Comparison of ENCODE assay signal across 9 mouse cellular contexts in the genomic region with DNA sequence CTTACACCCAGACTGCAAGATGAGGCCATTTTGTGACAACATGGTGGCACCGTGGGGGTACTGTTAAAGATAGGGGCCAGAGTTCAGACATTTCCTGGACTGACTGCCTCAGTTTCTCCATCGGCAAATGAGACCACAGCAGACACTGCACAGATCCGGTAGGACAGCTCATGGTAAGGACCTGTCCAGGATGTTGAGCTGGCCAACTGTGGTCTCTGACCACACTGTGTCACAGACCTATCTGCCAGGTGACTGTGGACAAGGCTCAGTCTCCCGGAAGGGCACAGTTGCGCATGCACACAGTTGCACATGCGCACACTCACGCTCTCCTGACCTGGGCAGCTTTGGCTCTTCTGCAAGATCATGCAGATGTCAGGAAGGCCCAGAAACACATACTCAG.
DNase-seq lines count a peak whose midpoint lies in the region; ATAC-seq lines count a peak whose summit lies in the region.
"Had no signal": no experiment of that assay in that cellular context is flagged by ENCODE, and none has a peak within 500 bp of the region (broad histone marks: within the 10 kb centered on the region; RNA-seq: fewer than 3 reads in every experiment).

No protein-coding gene starts in this region.

- H3K27ac ChIP-seq in lung, embryonic 15.5 days: peak overlapping the region; percentile 88
- peak overlapping the region; percentile 88 for H3K27ac ChIP-seq in hindbrain, embryonic 15.5 days (replicated peaks)
- peak overlapping the region; percentile 94 for H3K27ac ChIP-seq in stomach, embryonic 15.5 days

- peak overlapping the region; percentile 51; the same call in 1 of the 2 replicates for H3K4me3 ChIP-seq in lung, embryonic 15.5 days
- H3K4me3 ChIP-seq in hindbrain, embryonic 15.5 days: no peak overlapping the region
- H3K4me3 ChIP-seq in stomach, embryonic 15.5 days (replicated peaks): no peak overlapping the region

- no peaks in the 10 kb centered on the region for H3K9me3 ChIP-seq in lung, embryonic 15.5 days
- no peaks in the 10 kb centered on the region for H3K9me3 ChIP-seq in hindbrain, embryonic 15.5 days
- H3K9me3 ChIP-seq in stomach, embryonic 15.5 days: no peaks in the 10 kb centered on the region

- ATAC-seq in lung, embryonic 15.5 days (ENCODE audit: borderline replicate concordance, extremely low read depth, low FRiP score, low TSS enrichment): no peak
- no peak; the same call in 1 of the 2 replicates for ATAC-seq in hindbrain, embryonic 15.5 days (ENCODE audit: low FRiP score, low read depth)
- no peak for ATAC-seq in stomach, embryonic 15.5 days (ENCODE audit: insufficient read depth, low FRiP score, low read depth)

- H3K9ac ChIP-seq in lung, embryonic 15.5 days: no peak overlapping the region
- 0 out of 2 replicates have a peak overlapping the region, but pooled peaks have one; percentile 51 for H3K9ac ChIP-seq in hindbrain, embryonic 15.5 days
- no peak overlapping the region for H3K9ac ChIP-seq in stomach, embryonic 15.5 days

- H3K36me3 ChIP-seq in lung, embryonic 15.5 days: no peaks in the 10 kb centered on the region
- H3K36me3 ChIP-seq in hindbrain, embryonic 15.5 days: no peaks in the 10 kb centered on the region
- no peaks in the 10 kb centered on the region for H3K36me3 ChIP-seq in stomach, embryonic 15.5 days

- H3K4me2 ChIP-seq in lung, embryonic 15.5 days: no peak overlapping the region; the same call in 1 of the 2 replicates
- H3K4me2 ChIP-seq in hindbrain, embryonic 15.5 days: no peak overlapping the region; the same call in 1 of the 2 replicates
- peak overlapping the region; percentile 87; the same call in 1 of the 2 replicates for H3K4me2 ChIP-seq in stomach, embryonic 15.5 days

- H3K27me3 ChIP-seq in lung, embryonic 15.5 days: no peaks in the 10 kb centered on the region
- no peaks in the 10 kb centered on the region for H3K27me3 ChIP-seq in hindbrain, embryonic 15.5 days
- no peaks in the 10 kb centered on the region for H3K27me3 ChIP-seq in stomach, embryonic 15.5 days (replicated peaks)

- H3K4me1 ChIP-seq in lung, embryonic 15.5 days: peaks cover 61% of the 10 kb centered on the region
- H3K4me1 ChIP-seq in hindbrain, embryonic 15.5 days (replicated peaks): peaks cover 63% of the 10 kb centered on the region
- peaks cover 60% of the 10 kb centered on the region for H3K4me1 ChIP-seq in stomach, embryonic 15.5 days

- 90% methylated on average over 7 of the region's 7 CpGs for WGBS in lung, embryonic 15.5 days
- 95% methylated on average over 7 of the region's 7 CpGs for WGBS in hindbrain, embryonic 15.5 days
- 94% methylated on average over 7 of the region's 7 CpGs for WGBS in stomach, embryonic 15.5 days

- DNase-seq in cerebellum, adult 9-10 months: peak; percentile 45
- no peak for DNase-seq in cerebellum, adult 9-11 months
- no peak for DNase-seq in lung, postnatal 4 days
- DNase-seq in thymus, postnatal 10 days (ENCODE audit: low spot score in 2 of 2): no peak
- no peak for DNase-seq in gastrocnemius, postnatal 4 days (ENCODE audit: low spot score in 2 of 2)
- DNase-seq: layer of hippocampus, postnatal 36 days had no signal
